Mouse (Mus musculus) spleen, postnatal 36 days (tissue): ENCODE data around the gene Ccdc171.
A peak's percentile ranks its signal among the peaks of the same experiment; 100 is the strongest.
"Not testable (repeated sequence)": the region's sequence is repeated elsewhere in the genome, so short reads cannot be mapped to it uniquely, and the experiment has no call there.

Experiments
- DNase-seq, 2 experiments: peaks; one replicate each; pipeline ENCODE4 v3.0.0; 2022; ENCODE audit warnings: low spot score in 2 of 2, mixed read lengths in 1 of 2

The Ccdc171 gene

GRCm38 (mm10) chr4:83524843-83525689, at the start of gene Ccdc171:
Gene Ccdc171, plus strand, starts transcription at chr4:83525545.
- peak; percentile 93 to 95 for DNase-seq

- DNase-seq = no peak
Observed at GRCm38 (mm10) chr4:83485250-83485649, 40.1 kb upstream of the Ccdc171 start.

- DNase-seq = peak; percentile 88 to 90
Observed at GRCm38 (mm10) chr4:83485735-83486116, 39.6 kb upstream of the Ccdc171 start.

- peak; percentile 83 to 85 for DNase-seq
Observed at GRCm38 (mm10) chr4:83486117-83486901, 39.0 kb upstream of the Ccdc171 start, which contains the start of gene Psip1. Gene Psip1, minus strand, starts transcription at chr4:83486459.

- no peak for DNase-seq
Observed at GRCm38 (mm10) chr4:83489121-83489520, 36.2 kb upstream of the Ccdc171 start.

- DNase-seq = no peak
Observed at GRCm38 (mm10) chr4:83493112-83493511, 32.2 kb upstream of the Ccdc171 start.

- DNase-seq = not testable (repeated sequence)
Observed at GRCm38 (mm10) chr4:83497013-83497412, 28.3 kb upstream of the Ccdc171 start.

GRCm38 (mm10) chr4:83500154-83501036, 24.9 kb upstream of the Ccdc171 start:
- no peak for DNase-seq

GRCm38 (mm10) chr4:83501037-83501430, 24.3 kb upstream of the Ccdc171 start:
- DNase-seq = no peak

GRCm38 (mm10) chr4:83509600-83509999, 15.7 kb upstream of the Ccdc171 start:
- no peak for DNase-seq

GRCm38 (mm10) chr4:83511083-83511482, 14.3 kb upstream of the Ccdc171 start:
- no peak for DNase-seq

- no peak for DNase-seq
Observed at GRCm38 (mm10) chr4:83512217-83512616, 13.1 kb upstream of the Ccdc171 start.

- DNase-seq = no peak
Observed at GRCm38 (mm10) chr4:83512644-83513043, 12.7 kb upstream of the Ccdc171 start.

- no peak for DNase-seq
Observed at GRCm38 (mm10) chr4:83514183-83514582, 11.2 kb upstream of the Ccdc171 start.

GRCm38 (mm10) chr4:83514976-83515669, 10.2 kb upstream of the Ccdc171 start:
- DNase-seq = no peak

- DNase-seq = not testable (repeated sequence)
Observed at GRCm38 (mm10) chr4:83516144-83516543, 9.2 kb upstream of the Ccdc171 start.

GRCm38 (mm10) chr4:83519148-83519547, 6.2 kb upstream of the Ccdc171 start:
- DNase-seq = no peak

- no peak for DNase-seq
Observed at GRCm38 (mm10) chr4:83519807-83520206, 5.5 kb upstream of the Ccdc171 start.

GRCm38 (mm10) chr4:83520308-83520707, 5.0 kb upstream of the Ccdc171 start:
- DNase-seq = no peak

GRCm38 (mm10) chr4:83522066-83522465, 3.3 kb upstream of the Ccdc171 start:
- no peak for DNase-seq

- no peak for DNase-seq
Observed at GRCm38 (mm10) chr4:83524456-83524842, 896 bp upstream of the Ccdc171 start.
